Mouse (Mus musculus) midbrain, embryonic 12.5 days (tissue): ENCODE results near the gene Gm29582. TPM values are rescaled to one million over a fixed set of nuclear protein-coding genes. Genes with fewer than 3 reads are reported as not detected.
"Not testable (repeated sequence)": the region's sequence is repeated elsewhere in the genome, so short reads cannot be mapped to it uniquely, and the experiment has no call there.

Source experiments
- ATAC-seq: fragments of 200-750 bp; cut with Nextera tagmentation; 2 replicates; pipeline ENCODE4 v1.8.0; 2017; ENCODE audit warnings: low read depth, moderate TSS enrichment, moderate library complexity; ENCODE audit not compliant: low FRiP score
- H3K27ac ChIP-seq: fragments of 300-500 bp; sonication (generic); replicated peaks from 2 replicates; pipeline ENCODE4 v1.5.1; 2016; ENCODE audit warnings: mild to moderate bottlenecking
- H3K27me3 ChIP-seq: fragments of 300-500 bp; sonication (generic); 2 replicates; pipeline ENCODE4 v1.6.1; 2016; ENCODE audit warnings: mild to moderate bottlenecking
- H3K36me3 ChIP-seq: fragments of 300-500 bp; sonication (generic); 2 replicates; pipeline ENCODE4 v1.6.1; 2016
- H3K4me1 ChIP-seq: fragments of 300-500 bp; sonication (generic); 2 replicates; pipeline ENCODE4 v1.6.1; 2016
- H3K4me2 ChIP-seq: fragments of 300-500 bp; sonication (generic); replicated peaks from 2 replicates; pipeline ENCODE4 v1.6.1; 2016; ENCODE audit warnings: mild to moderate bottlenecking, moderate library complexity
- H3K4me3 ChIP-seq: fragments of 300-500 bp; sonication (generic); 2 replicates; pipeline ENCODE4 v1.5.1; 2016; ENCODE audit warnings: mild to moderate bottlenecking
- H3K9ac ChIP-seq: fragments of 300-500 bp; sonication (generic); replicated peaks from 2 replicates; pipeline ENCODE4 v1.6.1; 2016; ENCODE audit warnings: mild to moderate bottlenecking, moderate library complexity
- H3K9me3 ChIP-seq: fragments of 300-500 bp; sonication (generic); 2 replicates; pipeline ENCODE4 v1.6.1; 2016; ENCODE audit warnings: mild to moderate bottlenecking
- WGBS: fragments of 180-500 bp; shearing (Covaris S2); methylation state at CpG from one replicate; pipeline ENCODE4 v1.1.7; 2016; 5-methylcytosine and 5-hydroxymethylcytosine counted together
- polyA plus RNA-seq: library from polyadenylated mRNA; unstranded; fragments of >200 nt; fragmentation: Nextera tagmentation; extraction: Ambion mirVana; gene quantifications from 2 replicates; pipeline ENCODE4 v1.2.1, GENCODE M21; 2016

Gene Gm29582
- not detected in 2 replicates for polyA plus RNA-seq

DNA sequence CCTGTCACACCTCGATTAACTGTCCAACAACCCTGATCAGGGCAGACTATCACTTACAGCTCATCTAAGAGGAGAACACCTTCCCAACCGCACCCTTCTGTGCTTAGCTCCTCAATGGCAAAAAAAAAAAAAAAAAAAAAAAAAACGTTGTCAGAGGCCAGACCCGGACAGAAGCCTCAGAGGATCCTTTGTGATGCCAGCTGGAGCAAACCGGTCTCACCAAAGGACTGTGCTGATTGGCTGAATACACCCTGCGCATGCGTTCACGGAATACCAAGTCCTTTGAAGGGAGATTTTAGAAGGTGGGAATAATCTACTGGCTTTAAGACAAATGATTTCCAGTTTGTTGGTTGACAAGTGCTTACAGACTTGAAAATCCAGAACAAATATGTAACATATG is at the start of gene Gm29582:
Gene Gm29582 (minus strand): TSS at position 101 of the 400 bp plus-strand sequence.
- H3K36me3 ChIP-seq, ATAC-seq: not testable (repeated sequence)
- WGBS, result no CpG with 5 or more reads among the region's 8 CpGs

More for the DNA sequence above, at the start of gene Gm29582:
- H3K4me1 ChIP-seq, H3K27ac ChIP-seq, H3K4me3 ChIP-seq, H3K27me3 ChIP-seq, H3K4me2 ChIP-seq, H3K9me3 ChIP-seq, H3K9ac ChIP-seq: not testable (repeated sequence)
